17 mouse cellular contexts compared by ENCODE assay signal in genomic region chr9:110620180-110620579, GRCm38 (mm10). TPM values are rescaled to one million over a fixed set of nuclear protein-coding genes. Genes with fewer than 3 reads are reported as not detected.
DNase-seq lines count a peak whose midpoint lies in the region; ATAC-seq and TF ChIP-seq lines count a peak whose summit lies in the region.
"Had no signal": no experiment of that assay in that cellular context is flagged by ENCODE, and none has a peak within 500 bp of the region (broad histone marks: within the 10 kb centered on the region; RNA-seq: fewer than 3 reads in every experiment).

No protein-coding gene starts in this region.

- peaks cover 36% of the 10 kb centered on the region for H3K36me3 ChIP-seq in kidney, postnatal 0 days (ENCODE audit: insufficient read depth, low read length)
- H3K36me3 ChIP-seq in kidney, embryonic 16.5 days (ENCODE audit: insufficient read depth, low read length): peaks cover 49% of the 10 kb centered on the region

- H3K4me1 ChIP-seq in kidney, postnatal 0 days (replicated peaks; ENCODE audit: insufficient read depth, low read length): peaks cover 9% of the 10 kb centered on the region
- peaks cover 16% of the 10 kb centered on the region for H3K4me1 ChIP-seq in kidney, embryonic 16.5 days (ENCODE audit: insufficient read depth, low read length)

- no peak overlapping the region for H3K4me2 ChIP-seq in kidney, postnatal 0 days (ENCODE audit: low read length)
- H3K4me2 ChIP-seq in kidney, embryonic 16.5 days (replicated peaks; ENCODE audit: low read depth, low read length): no peak overlapping the region
- H3K4me2 ChIP-seq: forebrain, embryonic 12.5 days; heart, embryonic 15.5 days; limb, embryonic 13.5 days; midbrain, embryonic 12.5 days had no signal

- ATAC-seq in kidney, postnatal 0 days (replicated peaks; ENCODE audit: low FRiP score, low read depth): no peak
- no peak for ATAC-seq in kidney, embryonic 16.5 days (ENCODE audit: low FRiP score, low TSS enrichment)
- ATAC-seq: inflammation-experienced regulatory T-cells, adult 6 months had no signal

- no peak overlapping the region for H3K9ac ChIP-seq in kidney, postnatal 0 days (ENCODE audit: low read depth, low read length)
- H3K9ac ChIP-seq in kidney, embryonic 16.5 days (replicated peaks; ENCODE audit: low read length): no peak overlapping the region
- H3K9ac ChIP-seq: forebrain, embryonic 12.5 days; heart, embryonic 15.5 days; limb, embryonic 13.5 days; midbrain, embryonic 12.5 days had no signal

- peak; percentile 52 for TF ChIP-seq CTCF in kidney, postnatal 0 days (IDR thresholded peaks at IDR 0.05; ENCODE audit: low read depth)

- H3K27ac ChIP-seq in kidney, postnatal 0 days: no peak overlapping the region
- H3K27ac ChIP-seq in kidney, embryonic 16.5 days (ENCODE audit: low read length): no peak overlapping the region
- H3K27ac ChIP-seq: forebrain, embryonic 12.5 days; heart, embryonic 15.5 days; limb, embryonic 13.5 days; midbrain, embryonic 12.5 days had no signal

- 91% methylated on average over 7 of the region's 7 CpGs for WGBS in kidney, postnatal 0 days
- WGBS in kidney, embryonic 16.5 days: 91% methylated on average over 7 of the region's 7 CpGs

- no peak for DNase-seq in kidney, postnatal 0 days (ENCODE audit: low spot score)
- no peak for DNase-seq in kidney, postnatal 14 days
- peak; percentile 14 for DNase-seq in thymus, postnatal 14 days
- no peak for DNase-seq in thymus, postnatal 10 days (ENCODE audit: low spot score in 2 of 2)
- peak; percentile 39 for DNase-seq in induced T-regulatory cell, adult 2 months (ENCODE audit: low read depth)
- peak; percentile 53 for DNase-seq in testis, postnatal 10 days (ENCODE audit: low spot score)
- DNase-seq in yolk sac, embryonic 10.5 days (ENCODE audit: low spot score): no peak
- DNase-seq: adrenal gland, adult 2 months; gastrocnemius, postnatal 10 days; right cerebral cortex, postnatal 25 days; thymus, adult 18-20 months had no signal

- no peak overlapping the region for H3K4me3 ChIP-seq in kidney, postnatal 0 days (replicated peaks; ENCODE audit: low read depth, low read length)
- no peak overlapping the region for H3K4me3 ChIP-seq in kidney, embryonic 16.5 days (ENCODE audit: low read length)
- H3K4me3 ChIP-seq: forebrain, embryonic 12.5 days; heart, embryonic 15.5 days; limb, embryonic 13.5 days; midbrain, embryonic 12.5 days had no signal

- H3K9me3 ChIP-seq in kidney, postnatal 0 days (replicated peaks; ENCODE audit: low read length): no peaks in the 10 kb centered on the region
- H3K9me3 ChIP-seq in kidney, embryonic 16.5 days (ENCODE audit: low read length): no peaks in the 10 kb centered on the region
- H3K9me3 ChIP-seq: forebrain, embryonic 12.5 days; heart, embryonic 15.5 days; limb, embryonic 13.5 days; midbrain, embryonic 12.5 days had no signal

- no peaks in the 10 kb centered on the region for H3K27me3 ChIP-seq in kidney, postnatal 0 days (ENCODE audit: insufficient read depth, low read length)
- no peaks in the 10 kb centered on the region for H3K27me3 ChIP-seq in kidney, embryonic 16.5 days (ENCODE audit: insufficient read depth, low read length)
- H3K27me3 ChIP-seq: forebrain, embryonic 12.5 days; heart, embryonic 15.5 days; limb, embryonic 13.5 days; midbrain, embryonic 12.5 days had no signal

RNA-seq across cellular contexts. Expression of gene Nradd, which starts 4.1 kb away (rescaled TPM):
- 42.3 and 45.7 TPM in 2 replicates for polyA plus RNA-seq in kidney, postnatal 0 days (2015; fragmentation: Nextera tagmentation; extraction: Ambion mirVana)
- polyA plus RNA-seq in kidney, embryonic 16.5 days (2015; fragmentation: Nextera tagmentation; extraction: Ambion mirVana): 60.0 and 61.4 TPM in 2 replicates

RNA-seq across cellular contexts. Expression of gene Nbeal2, which starts 33.8 kb away (rescaled TPM):
- polyA plus RNA-seq in kidney, postnatal 0 days (2015; fragmentation: Nextera tagmentation; extraction: Ambion mirVana): 2.9 and 3.9 TPM in 2 replicates
- 4.8 and 5.0 TPM in 2 replicates for polyA plus RNA-seq in kidney, embryonic 16.5 days (2015; fragmentation: Nextera tagmentation; extraction: Ambion mirVana)

RNA-seq across cellular contexts. Expression of gene Ccdc12, which starts 36.1 kb away (rescaled TPM):
- polyA plus RNA-seq in kidney, postnatal 0 days (2015; fragmentation: Nextera tagmentation; extraction: Ambion mirVana): 153 and 154 TPM in 2 replicates
- polyA plus RNA-seq in kidney, embryonic 16.5 days (2015; fragmentation: Nextera tagmentation; extraction: Ambion mirVana): 154 and 155 TPM in 2 replicates

Comparison
In these comparisons a context has a peak if more than half of its experiments do, and no peak if none do; other contexts are left out.
1. DNase-seq: peak in thymus, postnatal 14 days (single experiment), induced T-regulatory cell, adult 2 months (single experiment) and testis, postnatal 10 days (single experiment); none in kidney, postnatal 0 days (single experiment), kidney, postnatal 14 days (single experiment), thymus, postnatal 10 days (0 of 2) and yolk sac, embryonic 10.5 days (single experiment).